Mouse (Mus musculus) embryonic facial prominence, embryonic 11.5 days (tissue): ENCODE data around the gene Cdc5l. TPM values are rescaled to one million over a fixed set of nuclear protein-coding genes. Genes with fewer than 3 reads are reported as not detected.

Experiments used
- ATAC-seq: fragments of 200-750 bp; cut with Nextera tagmentation; replicated peaks from 2 replicates; pipeline ENCODE4 v1.8.0; 2017; ENCODE audit warnings: low read depth; ENCODE audit not compliant: insufficient number of reproducible peaks, low FRiP score, low TSS enrichment
- DNase-seq: peaks from one replicate; pipeline ENCODE4 v3.0.0-alpha.2; 2015; ENCODE audit warnings: low spot score
- H3K27ac ChIP-seq: fragments of 300-500 bp; sonication (generic); replicated peaks from 2 replicates; pipeline ENCODE4 v1.5.1; 2014; ENCODE audit warnings: mild to moderate bottlenecking, low read depth, low read length, control low read depth
- H3K27me3 ChIP-seq: fragments of 300-500 bp; sonication (generic); 2 replicates; pipeline ENCODE4 v1.6.1; 2014; ENCODE audit warnings: mild to moderate bottlenecking, low read length, moderate library complexity, mixed read lengths; ENCODE audit not compliant: control insufficient read depth, insufficient read depth
- H3K36me3 ChIP-seq: fragments of 300-500 bp; sonication (generic); replicated peaks from 2 replicates; pipeline ENCODE4 v1.6.1; 2014; ENCODE audit warnings: low read depth, mild to moderate bottlenecking, low read length, moderate library complexity, mixed read lengths; ENCODE audit not compliant: control insufficient read depth, insufficient read depth
- H3K4me1 ChIP-seq: fragments of 300-500 bp; sonication (generic); 2 replicates; pipeline ENCODE4 v1.6.1; 2014; ENCODE audit warnings: low read length, mixed read lengths; ENCODE audit not compliant: control insufficient read depth, insufficient read depth
- H3K4me2 ChIP-seq: fragments of 300-500 bp; sonication (generic); 2 replicates; pipeline ENCODE4 v1.6.1; 2014; ENCODE audit warnings: low read depth, mild to moderate bottlenecking, control low read depth, low read length, moderate library complexity
- H3K4me3 ChIP-seq: fragments of 300-500 bp; sonication (generic); 2 replicates; pipeline ENCODE4 v1.5.1; 2014; ENCODE audit warnings: low read depth, low read length, control low read depth
- H3K9ac ChIP-seq: fragments of 300-500 bp; sonication (generic); replicated peaks from 2 replicates; pipeline ENCODE4 v1.6.1; 2014; ENCODE audit warnings: mild to moderate bottlenecking, control low read depth, low read length
- H3K9me3 ChIP-seq: fragments of 300-500 bp; sonication (generic); replicated peaks from 2 replicates; pipeline ENCODE4 v1.6.1; 2016; ENCODE audit warnings: mild to moderate bottlenecking, low read length, inconsistent platforms, mixed read lengths; ENCODE audit not compliant: control insufficient read depth
- WGBS: fragments of 180-500 bp; shearing (Covaris S2); extraction: QIAGEN DNeasy Blood & Tissue Kit; methylation state at CpG from one replicate; pipeline ENCODE4 v1.1.7; 2014; 5-methylcytosine and 5-hydroxymethylcytosine counted together
- polyA plus RNA-seq: library from polyadenylated mRNA; unstranded; fragments of >200 nt; fragmentation: Nextera tagmentation; extraction: Ambion mirVana; gene quantifications from 2 replicates; pipeline ENCODE4 v1.2.1, GENCODE M21; 2014

Cdc5l gene
- polyA plus RNA-seq, 1 experiment from 2014 or later: 97.6 TPM

- no peak for ATAC-seq
- no peaks in the 10 kb centered on the region for H3K27me3 ChIP-seq
- no peaks in the 10 kb centered on the region for H3K4me1 ChIP-seq
- no peak overlapping the region for H3K27ac ChIP-seq
- no peak overlapping the region for H3K4me3 ChIP-seq
- H3K4me2 ChIP-seq: no peak overlapping the region
- H3K9ac ChIP-seq: no peak overlapping the region
- 70% methylated on average over 5 of the region's 5 CpGs for WGBS
- no peak for DNase-seq
- H3K9me3 ChIP-seq: no peaks in the 10 kb centered on the region
- no peaks in the 10 kb centered on the region for H3K36me3 ChIP-seq
Measured at GRCm38 (mm10) chr17:45359443-45359842, 74.1 kb downstream of the Cdc5l start.

GRCm38 (mm10) chr17:45356431-45356830 is 77.1 kb downstream of the Cdc5l start:
- Histone ChIP-seq H3K27ac (no peak overlapping the region), H3K36me3 (no peaks in the 10 kb centered on the region), H3K27me3 (no peaks in the 10 kb centered on the region), H3K4me3 (no peak overlapping the region), H3K9me3 (no peaks in the 10 kb centered on the region), H3K4me1 (no peaks in the 10 kb centered on the region), H3K4me2 (no peak overlapping the region), H3K9ac (no peak overlapping the region)
- ATAC-seq (no peak), DNase-seq (no peak)
- WGBS: 75% methylated on average over 9 of the region's 9 CpGs

GRCm38 (mm10) chr17:45347951-45348350 is 85.6 kb downstream of the Cdc5l start:
- Histone ChIP-seq H3K9ac (no peak overlapping the region), H3K9me3 (no peaks in the 10 kb centered on the region), H3K27me3 (no peaks in the 10 kb centered on the region), H3K4me3 (no peak overlapping the region), H3K36me3 (no peaks in the 10 kb centered on the region), H3K4me1 (no peaks in the 10 kb centered on the region), H3K4me2 (no peak overlapping the region), H3K27ac (no peak overlapping the region)
- 92% methylated on average over 4 of the region's 4 CpGs for WGBS
- no peak for DNase-seq
- no peak for ATAC-seq

Other genes with a start within 250 kb of the Cdc5l start
- gene Spats1, start 41.7 kb upstream of the Cdc5l start, polyA plus RNA-seq: 0.17 and 0.26 TPM in 2 replicates
- 14.3 and 16.1 TPM in 2 replicates for gene Aars2, start 73.1 kb upstream of the Cdc5l start, polyA plus RNA-seq
- 1.5 and 2.3 TPM in 2 replicates for gene Tcte1, start 89.7 kb upstream of the Cdc5l start, polyA plus RNA-seq
- gene Tmem151b, start 115.9 kb upstream of the Cdc5l start, polyA plus RNA-seq: 5.4 and 6.3 TPM in 2 replicates
- gene Nfkbie, start 122.0 kb upstream of the Cdc5l start, polyA plus RNA-seq: 3.5 and 5.3 TPM in 2 replicates
- gene Slc35b2, start 130.1 kb upstream of the Cdc5l start, polyA plus RNA-seq: 85.6 and 92.2 TPM in 2 replicates
- gene Hsp90ab1, start 139.5 kb upstream of the Cdc5l start, polyA plus RNA-seq: 1,660 and 1,740 TPM in 2 replicates
- 52.5 and 58.9 TPM in 2 replicates for gene Slc29a1, start 165.9 kb upstream of the Cdc5l start, polyA plus RNA-seq
- 1.6 and 5.6 TPM in 2 replicates for gene Mymx, start 168.4 kb upstream of the Cdc5l start, polyA plus RNA-seq
- gene Capn11, start 225.6 kb upstream of the Cdc5l start, polyA plus RNA-seq: 0.28 and 0.52 TPM in 2 replicates